Mouse (Mus musculus) kidney, postnatal 25 days (tissue): Measurements from ENCODE around the gene Plekhg1.
A peak's percentile ranks its signal among the peaks of the same experiment; 100 is the strongest.

ENCODE experiments used
- DNase-seq, 2 experiments: peaks; one replicate each; pipeline ENCODE4 v3.0.0; 2021; ENCODE audit warnings: mixed read lengths in 2 of 2

Plekhg1 gene

GRCm38 (mm10) chr10:3743069-3743468, 2.9 kb downstream of the Plekhg1 start:
- peak; percentile 53 to 59 for DNase-seq

- DNase-seq, result peak; percentile 23 to 55
Measured at GRCm38 (mm10) chr10:3743826-3744225, 3.7 kb downstream of the Plekhg1 start.

- DNase-seq, result no peak
Measured at GRCm38 (mm10) chr10:3746794-3747518, 6.8 kb downstream of the Plekhg1 start.

- no peak for DNase-seq
Measured at GRCm38 (mm10) chr10:3749580-3749979, 9.4 kb downstream of the Plekhg1 start.

- DNase-seq, result no peak
Measured at GRCm38 (mm10) chr10:3761992-3762391, 21.8 kb downstream of the Plekhg1 start.

- no peak for DNase-seq
Measured at GRCm38 (mm10) chr10:3763199-3763598, 23.0 kb downstream of the Plekhg1 start.

GRCm38 (mm10) chr10:3769131-3769530, 29.0 kb downstream of the Plekhg1 start:
- peak; percentile 10 to 47 for DNase-seq

- DNase-seq, result no peak
Measured at GRCm38 (mm10) chr10:3774330-3774729, 34.2 kb downstream of the Plekhg1 start.

GRCm38 (mm10) chr10:3776761-3777160, 36.6 kb downstream of the Plekhg1 start:
- DNase-seq, result no peak

- peak in 1 of 2 experiments; percentile 39 for DNase-seq
Measured at GRCm38 (mm10) chr10:3785362-3785761, 45.2 kb downstream of the Plekhg1 start.

- no peak for DNase-seq
Measured at GRCm38 (mm10) chr10:3786531-3786930, 46.4 kb downstream of the Plekhg1 start.

- DNase-seq, result no peak
Measured at GRCm38 (mm10) chr10:3787006-3787405, 46.8 kb downstream of the Plekhg1 start.

GRCm38 (mm10) chr10:3793825-3794224, 53.7 kb downstream of the Plekhg1 start:
- DNase-seq, result no peak

GRCm38 (mm10) chr10:3799455-3799854, 59.3 kb downstream of the Plekhg1 start:
- no peak for DNase-seq

- DNase-seq, result peak in 1 of 2 experiments; percentile 13
Measured at GRCm38 (mm10) chr10:3801254-3801653, 61.1 kb downstream of the Plekhg1 start.

GRCm38 (mm10) chr10:3805334-3805733, 65.2 kb downstream of the Plekhg1 start:
- DNase-seq, result peak; percentile 63 to 65

GRCm38 (mm10) chr10:3807980-3808379, 67.8 kb downstream of the Plekhg1 start:
- DNase-seq, result no peak

- peak; percentile 40 to 80 for DNase-seq
Measured at GRCm38 (mm10) chr10:3810476-3811273, 70.5 kb downstream of the Plekhg1 start.

GRCm38 (mm10) chr10:3818940-3819701, 79.0 kb downstream of the Plekhg1 start:
- DNase-seq, result peak; percentile 67 to 70

- no peak for DNase-seq
Measured at GRCm38 (mm10) chr10:3823826-3824225, 83.7 kb downstream of the Plekhg1 start.

GRCm38 (mm10) chr10:3826043-3826442, 85.9 kb downstream of the Plekhg1 start:
- DNase-seq, result no peak

- no peak for DNase-seq
Measured at GRCm38 (mm10) chr10:3827368-3827767, 87.2 kb downstream of the Plekhg1 start.

- no peak for DNase-seq
Measured at GRCm38 (mm10) chr10:3829472-3829871, 89.3 kb downstream of the Plekhg1 start.
